Mouse (Mus musculus): ENCODE results near the gene Cdh8.
"Not testable (repeated sequence)": the region's sequence is repeated elsewhere in the genome, so short reads cannot be mapped to it uniquely, and the experiment has no call there.

The Cdh8 gene

DNA sequence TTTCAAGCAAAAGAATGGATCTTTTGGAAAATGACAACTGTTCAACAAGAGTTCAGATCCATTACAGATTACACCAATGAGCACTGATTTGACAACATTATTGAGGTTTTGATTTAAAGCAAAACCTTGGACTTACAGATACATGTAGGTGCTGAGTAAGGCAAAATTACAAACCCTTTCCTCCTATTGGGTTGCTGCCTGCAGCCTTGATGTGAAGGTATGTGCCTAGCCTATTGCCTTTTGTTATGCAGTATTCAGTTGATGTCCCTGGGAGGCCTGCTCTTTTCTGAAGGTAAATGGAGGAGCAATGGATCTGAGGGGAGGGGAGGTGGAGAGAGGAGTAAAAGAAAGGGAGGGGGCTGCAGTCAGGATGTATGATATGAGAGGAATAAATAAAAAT, 135.9 kb downstream of the Cdh8 start:
- no peak for DNase-seq (ENCODE audit: low spot score)

DNA sequence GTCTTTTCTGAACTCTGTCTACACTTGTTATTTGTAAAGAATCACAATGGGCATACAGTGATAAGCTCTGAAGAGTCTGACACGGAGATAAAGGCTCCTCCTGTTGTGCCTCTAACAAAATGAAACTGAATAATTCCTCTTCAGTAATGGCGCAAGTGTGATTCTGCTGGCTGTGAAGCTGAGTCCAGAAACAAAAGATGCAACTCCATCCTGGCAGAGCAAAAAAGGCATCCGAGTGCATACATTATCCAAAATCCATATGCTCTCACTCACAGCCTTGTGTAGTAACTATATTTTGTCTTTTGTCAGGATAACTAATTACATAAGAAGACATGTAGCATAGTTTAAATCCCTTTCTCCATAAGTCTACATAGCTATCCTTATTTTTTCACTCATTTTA, 149.1 kb downstream of the Cdh8 start:
- no peak for DNase-seq (ENCODE audit: low spot score)

DNA sequence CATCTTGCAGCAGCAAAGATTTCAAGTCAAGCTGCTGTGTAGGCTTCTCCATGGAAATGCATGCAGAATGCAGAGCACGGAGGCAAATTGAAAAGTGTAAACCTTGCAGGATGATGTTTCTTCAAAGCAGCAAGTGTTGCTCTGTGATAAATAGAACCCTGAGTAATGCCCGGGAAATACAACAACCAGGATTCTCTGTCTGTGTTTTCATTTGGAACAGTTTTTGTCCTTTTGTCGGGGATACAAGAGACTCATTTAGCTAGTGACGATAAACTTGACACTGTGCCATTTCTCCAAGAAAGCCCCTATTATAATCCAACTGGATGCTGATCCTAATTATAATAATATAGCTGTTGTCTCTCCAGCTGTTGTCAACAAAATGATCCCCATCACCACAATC, 181.9 kb downstream of the Cdh8 start:
- DNase-seq (ENCODE audit: low spot score), result no peak

DNA sequence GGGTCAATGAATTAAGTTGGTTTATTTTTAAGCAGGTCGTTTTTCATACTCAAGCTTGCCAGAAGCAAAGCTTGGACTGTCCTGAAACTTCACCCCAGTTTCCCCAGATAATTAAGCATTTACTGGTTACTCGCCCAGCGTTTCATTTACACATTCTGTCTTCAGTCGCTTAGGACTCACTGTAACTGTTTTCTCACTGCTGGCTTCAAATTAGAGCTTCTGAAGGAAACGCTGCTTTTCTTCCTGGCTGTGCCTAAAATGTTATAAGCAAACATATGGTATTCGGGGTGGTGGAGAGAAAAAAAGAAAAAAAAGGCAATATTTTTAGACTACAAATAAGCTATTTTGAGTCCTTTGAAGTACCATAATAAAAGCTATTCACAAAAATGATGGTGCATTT, 192.6 kb downstream of the Cdh8 start:
- DNase-seq (ENCODE audit: low spot score), result no peak

DNA sequence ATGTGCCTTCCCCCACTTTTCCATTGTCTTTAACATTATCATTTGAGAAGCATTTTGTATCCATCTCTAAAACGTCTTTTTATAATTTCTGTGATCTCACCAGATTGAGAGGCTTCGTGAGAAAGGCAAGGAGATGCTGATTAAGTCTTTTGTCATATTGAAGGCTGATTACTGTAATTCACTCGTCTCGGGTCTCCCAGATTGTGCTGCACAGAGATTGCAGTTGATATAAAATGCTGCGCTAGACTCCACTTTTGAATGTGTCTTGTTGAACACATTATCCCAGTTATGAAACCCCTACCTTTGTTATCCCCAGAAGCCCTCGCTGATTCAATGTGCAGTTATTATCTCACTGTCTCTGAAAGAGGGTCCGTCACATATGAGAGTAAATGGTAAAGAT, 211.1 kb downstream of the Cdh8 start:
- DNase-seq (ENCODE audit: low spot score), result no peak

DNA sequence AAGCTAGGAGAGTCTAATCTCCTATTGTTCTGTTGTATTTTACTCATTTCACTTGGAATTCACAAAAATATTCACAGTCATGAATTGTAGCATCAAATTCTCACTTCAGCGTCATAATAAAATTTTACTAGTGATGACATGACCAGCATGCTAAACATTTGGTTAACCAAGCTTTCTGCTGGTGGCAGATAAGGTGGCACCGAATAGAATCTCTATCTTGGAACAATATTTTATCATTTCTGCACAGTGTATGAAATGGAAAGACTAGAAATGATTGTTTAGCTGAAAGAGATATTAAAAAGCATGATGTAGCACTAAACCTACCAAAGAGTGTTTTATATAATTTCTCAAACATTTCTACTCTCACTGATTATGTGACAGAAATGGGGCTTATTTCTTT, 225.6 kb downstream of the Cdh8 start:
- no peak for DNase-seq (ENCODE audit: low spot score)

DNA sequence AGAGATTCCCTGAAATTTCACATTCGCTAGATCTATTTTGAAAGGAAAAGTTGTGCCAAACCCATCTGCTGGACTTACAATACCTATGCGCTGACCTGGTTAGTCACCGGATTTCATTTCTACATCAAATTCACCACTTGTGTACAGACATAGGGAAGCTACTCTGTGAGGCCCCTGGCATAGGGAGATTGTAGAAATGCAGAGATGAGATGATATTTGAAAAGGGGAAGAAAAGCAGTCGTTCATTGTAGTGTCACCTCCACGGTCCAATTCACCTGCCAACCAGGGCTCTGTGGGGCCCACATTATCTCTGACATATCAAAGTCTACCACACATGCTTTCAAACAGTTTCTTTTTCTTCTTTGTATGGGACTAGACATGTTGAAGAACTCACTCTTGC, 229.4 kb downstream of the Cdh8 start:
- no peak for DNase-seq (ENCODE audit: low spot score)

DNA sequence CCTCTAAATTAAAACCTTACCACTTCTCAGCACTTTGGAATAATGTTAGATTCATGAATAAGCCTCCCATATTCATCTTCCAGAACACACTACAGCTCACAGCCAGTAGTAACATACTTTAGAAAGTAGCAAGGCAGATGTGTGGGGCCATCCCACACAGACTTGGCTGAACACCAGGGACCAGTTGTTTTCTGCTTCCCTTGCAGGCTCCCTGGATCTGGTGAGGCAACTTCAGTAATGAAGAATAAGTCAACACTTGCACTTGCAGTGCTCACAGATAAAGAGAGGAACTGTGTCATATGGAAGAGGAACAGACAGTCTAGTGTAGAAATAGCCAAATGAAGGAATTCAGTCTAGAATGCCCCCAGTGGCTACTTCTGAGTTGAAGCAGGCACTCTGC, 232.1 kb downstream of the Cdh8 start:
- no peak for DNase-seq (ENCODE audit: low spot score)

DNA sequence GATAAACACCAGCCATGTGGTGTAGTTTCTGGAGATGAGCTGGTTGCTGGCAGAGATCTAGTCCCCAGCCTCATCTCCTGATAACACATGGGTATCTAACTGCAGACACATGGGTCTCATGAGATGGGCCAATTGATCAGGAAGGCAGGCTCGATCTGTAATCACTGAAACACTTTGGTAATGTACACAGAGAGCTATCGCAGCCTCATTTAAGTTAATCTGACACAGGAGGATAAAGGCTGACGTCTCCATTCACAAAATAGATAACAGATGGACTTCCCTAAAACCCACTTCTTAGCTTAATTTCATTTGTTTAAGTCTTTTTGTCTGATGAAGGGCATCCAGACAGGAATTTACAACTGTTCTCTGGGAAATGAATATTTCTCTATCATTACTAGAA, 249.3 kb downstream of the Cdh8 start:
- DNase-seq (ENCODE audit: low spot score), result no peak

DNA sequence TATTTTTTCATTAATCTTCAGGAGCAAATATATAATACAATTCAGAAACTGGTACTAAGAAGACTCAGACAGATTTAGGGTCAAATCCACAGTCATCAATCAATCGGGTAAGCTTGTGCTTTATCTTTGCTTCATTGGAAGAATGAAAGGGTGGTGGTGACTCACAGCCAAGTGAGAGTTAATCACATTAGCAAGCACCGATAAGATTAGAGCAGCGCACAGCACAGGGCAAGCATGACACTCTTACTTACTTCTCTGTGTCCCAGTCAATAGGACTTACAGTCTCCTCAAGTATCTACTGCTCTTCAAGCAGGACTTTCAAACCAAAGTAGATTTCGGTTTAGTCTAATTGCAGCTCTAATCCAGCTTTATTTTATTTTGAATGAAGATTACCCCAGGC, 254.6 kb downstream of the Cdh8 start:
- DNase-seq (ENCODE audit: low spot score), result no peak

DNA sequence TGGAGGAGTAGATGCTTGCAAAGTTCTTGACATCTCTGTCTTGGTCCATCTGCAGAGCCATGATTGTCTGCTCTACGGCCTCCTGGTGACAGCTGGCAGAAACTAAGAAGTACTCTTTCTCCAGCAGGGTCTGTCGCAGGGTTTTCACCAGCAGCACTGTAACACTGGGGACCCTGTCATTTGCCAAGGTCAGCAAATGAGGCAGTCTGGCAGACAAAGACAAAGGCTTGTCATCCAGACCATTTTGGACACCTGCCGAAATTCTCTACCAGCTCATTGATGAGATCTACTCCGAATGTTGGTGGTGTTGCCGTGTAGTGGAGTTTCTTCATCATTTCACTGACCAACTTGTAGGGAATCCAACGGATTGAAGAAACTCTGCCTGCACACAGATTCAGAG, 270.8 kb downstream of the Cdh8 start:
- DNase-seq (ENCODE audit: low spot score), result no peak

DNA sequence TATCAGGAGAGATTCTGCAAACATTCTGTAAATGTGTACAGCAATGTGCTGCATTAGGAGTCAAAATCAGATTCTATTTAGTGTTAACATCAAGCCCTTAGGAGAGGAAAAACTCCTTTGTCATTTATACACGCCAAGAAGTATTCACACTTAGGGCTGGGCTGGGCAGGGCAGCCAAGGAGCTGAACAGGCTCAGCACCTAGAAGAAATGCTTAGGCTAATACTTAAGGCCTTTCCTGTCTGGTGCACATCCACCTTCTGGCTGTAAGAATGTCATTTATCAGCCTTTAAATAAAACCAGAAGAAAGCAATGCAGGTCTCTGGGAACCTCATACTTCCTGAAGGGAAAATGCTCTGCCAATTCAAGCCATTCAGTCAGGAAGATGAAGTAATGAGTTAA, 271.5 kb downstream of the Cdh8 start:
- DNase-seq (ENCODE audit: low spot score), result not testable (repeated sequence)

DNA sequence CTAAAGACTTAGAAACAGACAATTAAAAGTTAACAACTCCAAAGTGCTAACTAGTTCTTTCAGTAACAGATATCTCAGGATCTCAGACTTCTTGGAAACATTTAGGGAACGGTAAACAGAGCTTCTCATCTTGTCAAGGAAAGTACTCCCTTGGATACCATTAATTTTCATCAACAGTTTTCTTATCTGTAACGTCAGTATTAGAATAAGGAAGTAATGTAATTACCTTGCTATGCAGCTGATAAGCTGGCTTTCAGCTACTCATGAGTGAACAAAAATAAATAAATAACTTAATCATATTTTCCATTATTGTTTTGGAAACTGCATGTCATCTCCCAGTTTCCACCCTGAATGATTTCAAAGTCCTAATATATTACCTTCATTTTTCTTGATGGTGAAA, 317.8 kb downstream of the Cdh8 start:
- no peak for DNase-seq (ENCODE audit: low spot score)

DNA sequence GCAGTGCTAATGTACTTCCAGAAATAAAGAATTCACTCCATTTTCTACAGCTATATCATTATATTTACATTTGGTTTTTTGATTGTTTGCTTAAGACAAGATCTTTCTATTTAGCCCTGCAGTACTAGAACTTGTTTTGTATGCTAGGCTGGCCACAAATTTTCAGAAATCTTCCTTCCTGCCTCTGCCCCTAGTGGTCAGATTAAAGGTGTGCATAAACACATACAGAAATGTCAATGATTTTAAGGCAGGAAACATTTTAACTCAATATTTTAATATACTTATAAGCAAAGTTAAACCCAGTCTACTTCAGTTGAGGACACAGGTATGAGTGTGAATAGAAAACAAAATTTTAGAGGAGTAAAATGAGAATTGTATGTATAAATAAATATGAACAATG, 364.9 kb downstream of the Cdh8 start:
- no peak for DNase-seq (ENCODE audit: low spot score)

DNA sequence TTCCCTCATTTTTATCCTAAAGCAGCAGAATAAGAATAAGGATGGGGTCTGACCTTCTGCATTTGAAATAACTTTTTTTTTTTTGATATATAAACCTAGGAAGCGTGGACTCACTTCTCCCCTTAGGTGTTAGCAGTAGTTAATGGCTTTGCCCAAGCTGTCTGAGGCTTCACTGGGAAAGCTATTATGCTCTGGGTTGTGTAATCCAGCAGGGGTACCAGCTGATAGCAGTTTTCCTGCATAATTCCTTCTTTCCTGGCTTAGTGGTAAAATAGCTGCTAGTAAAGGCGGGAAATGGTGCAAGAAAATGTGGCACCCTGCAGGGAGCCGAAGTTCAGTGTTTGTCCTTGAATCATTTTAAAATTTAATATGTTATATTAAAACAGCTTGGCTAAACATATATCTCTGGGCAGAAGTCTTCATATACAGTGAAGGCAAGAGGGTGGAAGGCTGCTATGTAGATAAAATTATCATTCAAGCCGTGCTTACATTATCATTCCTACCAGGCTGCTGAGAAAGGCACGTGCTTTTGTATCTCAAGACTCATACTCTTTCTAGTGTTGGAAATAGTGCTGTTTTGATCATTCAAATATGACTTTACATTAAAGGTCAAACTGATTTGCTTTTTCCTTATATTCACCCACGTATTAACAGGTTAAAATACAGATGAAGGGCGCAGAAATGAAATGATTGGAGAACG, 367.5 kb downstream of the Cdh8 start:
- no peak for DNase-seq (ENCODE audit: low spot score)

DNA sequence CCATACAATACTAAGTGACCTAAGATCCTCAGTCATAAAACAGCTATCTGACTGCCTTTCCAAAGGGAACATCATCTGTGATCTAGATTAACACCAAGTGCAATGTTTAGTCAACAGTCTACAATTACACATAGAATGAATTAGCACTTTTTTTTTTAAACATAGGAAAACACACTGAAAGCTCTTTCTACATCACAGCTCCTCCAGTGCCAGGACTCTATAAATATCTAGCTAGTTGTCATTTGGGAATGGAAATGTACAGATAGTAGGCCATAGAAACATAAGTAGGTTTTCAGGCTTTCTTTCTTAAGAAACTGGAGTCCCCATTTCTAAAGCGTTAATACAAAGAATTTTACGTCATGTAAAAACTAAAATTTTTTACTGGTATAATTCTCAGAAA, 375.8 kb downstream of the Cdh8 start:
- DNase-seq (ENCODE audit: low spot score), result no peak

DNA sequence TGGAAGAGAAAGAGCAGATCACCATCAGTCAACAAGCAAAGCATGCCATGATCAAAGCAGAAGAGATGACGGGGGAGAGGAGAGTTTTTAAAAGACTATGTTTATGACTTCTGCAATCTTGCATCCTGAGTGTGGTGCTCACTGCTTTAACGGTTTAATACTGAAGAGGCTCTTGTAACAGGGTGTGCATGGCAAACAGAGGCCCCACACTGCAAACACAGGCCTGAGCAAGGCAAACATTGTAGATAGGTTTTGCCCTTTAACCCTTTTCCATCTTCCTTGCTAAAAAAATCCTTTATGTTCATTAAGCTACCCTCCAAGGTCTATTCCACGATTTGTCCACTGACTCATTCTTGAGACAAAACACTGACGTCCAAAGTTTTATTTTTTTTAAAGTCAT, 385.2 kb downstream of the Cdh8 start:
- DNase-seq (ENCODE audit: low spot score), result no peak

All from ovary, postnatal 10 days (tissue).